Mouse (Mus musculus) neutrophil, adult 83 days (primary cell): ENCODE measurements around the gene Nostrin. TPM values are rescaled to one million over a fixed set of nuclear protein-coding genes. Genes with fewer than 3 reads are reported as not detected.

ENCODE experiments used
- total RNA-seq, 2 experiments: library from RNA; stranded (reverse); gene quantifications; one replicate each; pipeline ENCODE4 v1.2.4; 2023

The Nostrin gene
- 1 to 10 TPM; 1.9 to 3.3 TPM for total RNA-seq

DNA sequence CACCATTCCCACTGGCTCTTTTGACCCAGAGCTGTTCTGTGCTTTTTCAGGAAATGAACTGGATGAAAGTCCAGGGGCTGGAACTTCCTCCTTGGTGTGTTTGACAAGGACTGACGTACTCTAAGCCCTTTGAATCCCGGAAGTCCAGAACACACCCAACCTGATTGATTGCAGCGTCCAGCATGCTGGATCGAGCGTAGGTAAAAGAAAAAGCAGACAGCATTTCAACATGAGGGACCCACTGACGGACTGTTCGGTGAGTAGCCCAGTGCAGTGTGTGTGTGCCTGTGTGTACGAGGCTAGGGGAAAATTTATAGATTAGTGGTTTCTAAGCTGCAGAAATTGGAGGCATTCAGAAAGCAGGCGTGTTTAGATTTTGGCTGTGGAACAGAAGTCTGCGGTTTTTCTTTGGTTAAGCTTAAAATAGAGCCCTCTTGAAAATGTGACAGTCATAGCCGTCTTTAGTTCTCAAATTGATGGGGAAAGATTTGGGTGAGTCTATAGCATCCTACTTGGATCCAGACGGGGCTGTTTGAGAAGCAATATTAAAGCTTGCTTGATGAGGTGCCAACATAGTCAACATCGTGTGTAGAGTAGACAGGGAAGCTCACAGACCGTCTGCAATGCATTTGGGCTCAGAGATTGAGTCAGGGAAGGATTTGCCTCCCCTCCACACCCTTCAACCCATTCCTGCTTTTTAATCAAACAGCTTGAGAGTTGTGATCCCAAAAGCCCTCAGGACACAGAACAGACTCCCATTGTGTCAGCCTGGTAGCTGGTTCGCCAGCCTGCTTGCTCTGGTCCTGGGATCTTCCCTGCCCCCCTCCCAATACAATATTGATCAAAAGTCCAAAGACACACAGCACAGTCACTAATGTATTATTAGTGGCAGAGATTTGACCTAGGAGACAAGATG, at the start of gene Nostrin:
Gene Nostrin, plus strand, starts transcription at position 140 of the 916 bp plus-strand sequence.

DNA sequence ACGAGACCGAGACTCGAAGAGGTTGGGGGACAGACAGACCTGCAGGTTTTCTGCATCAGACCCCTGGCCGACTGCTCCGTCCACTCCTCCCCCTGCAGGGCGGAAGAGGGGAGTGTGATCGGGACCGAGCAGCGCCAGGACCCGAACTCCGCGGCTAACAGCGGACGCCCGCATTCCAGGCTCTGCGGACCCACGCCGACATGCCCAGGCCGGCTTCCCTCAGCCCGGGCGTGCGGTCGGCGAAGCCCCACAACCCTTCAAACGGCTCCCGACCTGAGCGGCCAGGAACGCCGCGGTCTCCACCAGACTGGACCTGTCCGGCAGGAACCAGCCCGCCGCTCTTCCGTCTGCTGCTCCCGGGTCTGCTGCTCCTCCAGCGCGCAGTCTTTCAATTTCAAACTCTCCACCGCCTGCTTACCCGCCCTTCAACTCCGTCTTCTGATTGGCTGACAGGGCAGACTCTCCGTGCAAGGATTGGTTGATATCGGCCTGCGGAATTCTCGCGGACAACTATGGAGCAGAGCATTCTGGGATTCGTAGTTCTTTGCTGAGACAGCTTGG, 70.3 kb downstream of the Nostrin start, which contains the start of gene Spc25:
Gene Spc25, minus strand, starts transcription at position 404 of the 561 bp plus-strand sequence.

GRCm38 (mm10) chr2:69210773-69211172, 75.2 kb downstream of the Nostrin start, which contains the start of gene G6pc2:
TSS of gene G6pc2 (plus strand) at chr2:69211073.

Other genes with a start within 250 kb of the Nostrin start
- gene Spc25, start 70.4 kb downstream of the Nostrin start, total RNA-seq: 10 to 100 TPM; 35.0 to 38.1 TPM
- gene G6pc2, start 75.3 kb downstream of the Nostrin start, total RNA-seq: not detected
- gene Abcb11, start 206.8 kb downstream of the Nostrin start, total RNA-seq: not detected
- 10 to 100 TPM; 46.2 to 68.1 TPM for gene Dhrs9, start 244.6 kb downstream of the Nostrin start, total RNA-seq